Mouse (Mus musculus) CH12.LX (cell line): Measurements from ENCODE around the gene B3gnt2. TPM values are rescaled to one million over a fixed set of nuclear protein-coding genes. Genes with fewer than 3 reads are reported as not detected.

Source experiments
- DNase-seq: peaks from one replicate; pipeline ENCODE4 v3.0.0-alpha.2; 2013; ENCODE audit errors: extremely low read depth
- H3K27ac ChIP-seq: 2 replicates; pipeline ENCODE4 v1.5.1; 2012; ENCODE audit warnings: low read depth, mild to moderate bottlenecking, control low read depth, moderate library complexity; ENCODE audit not compliant: insufficient read depth
- H3K27me3 ChIP-seq: replicated peaks from 2 replicates; pipeline ENCODE3; 2012; ENCODE audit warnings: inconsistent platforms
- H3K36me3 ChIP-seq, 2 experiments: replicated peaks in 1 of 2; 2 replicates each; pipeline versions ENCODE3 to v1.6.1; 2012; ENCODE audit warnings: inconsistent platforms in 1 of 2, low read length in 1 of 2, mild to moderate bottlenecking in 1 of 2, mixed read lengths in 1 of 2, moderate library complexity in 1 of 2; ENCODE audit not compliant: control insufficient read depth in 1 of 2, insufficient read depth in 1 of 2
- H3K4me1 ChIP-seq, 2 experiments: 2 replicates each; pipeline ENCODE4 v1.6.1; 2012; ENCODE audit warnings: inconsistent platforms in 1 of 2, moderate library complexity in 1 of 2; ENCODE audit not compliant: insufficient read depth in 2 of 2, control insufficient read depth in 1 of 2
- H3K4me2 ChIP-seq: 2 replicates; pipeline ENCODE4 v1.6.1; 2012; ENCODE audit warnings: low read depth, mild to moderate bottlenecking, control low read depth; ENCODE audit not compliant: poor library complexity, insufficient read depth, severe bottlenecking
- H3K4me3 ChIP-seq, 3 experiments: fragments of 150-350 bp in 1 of 3; sonication (generic) in 1 of 3; replicated peaks in 1 of 3; 2 replicates each; pipeline versions ENCODE3 to v1.5.1; 2011 to 2012; ENCODE audit warnings: low read depth in 2 of 3, low read length in 2 of 3, mild to moderate bottlenecking in 2 of 3, moderate library complexity in 2 of 3, control low read depth in 1 of 3, improper control_type of control experiment in 1 of 3, inconsistent platforms in 1 of 3, mixed read lengths in 1 of 3; ENCODE audit not compliant: poor library complexity in 1 of 3
- H3K79me2 ChIP-seq: replicated peaks from 2 replicates; pipeline ENCODE4 v1.6.1; 2012; ENCODE audit warnings: mild to moderate bottlenecking, moderate library complexity; ENCODE audit not compliant: control insufficient read depth, poor library complexity, insufficient read depth, severe bottlenecking; ENCODE audit errors: extremely low read depth
- H3K9ac ChIP-seq: 2 replicates; pipeline ENCODE4 v1.6.1; 2012; ENCODE audit warnings: low read depth, mild to moderate bottlenecking, control low read depth, moderate library complexity; ENCODE audit not compliant: insufficient read depth
- H3K9me3 ChIP-seq: replicated peaks from 2 replicates; pipeline ENCODE3; 2012; ENCODE audit warnings: low read length, inconsistent platforms, mixed read lengths
- BHLHE40 ChIP-seq: IDR thresholded peaks from 2 replicates; pipeline ENCODE4 v1.6.1; 2011; ENCODE audit warnings: mild to moderate bottlenecking, low read depth, low read length, improper control_type of control experiment
- CHD2 ChIP-seq: IDR thresholded peaks from 2 replicates; pipeline ENCODE4 v1.6.1; 2011; ENCODE audit warnings: low read length, improper control_type of control experiment
- E2F4 ChIP-seq: IDR thresholded peaks from 2 replicates; pipeline ENCODE4 v1.6.1; 2011; ENCODE audit warnings: low read depth, low read length, improper control_type of control experiment; ENCODE audit not compliant: insufficient replicate concordance
- EP300 ChIP-seq: IDR thresholded peaks from 2 replicates; pipeline ENCODE4 v1.6.1; 2011; ENCODE audit warnings: low read length, improper control_type of control experiment
- GABPA ChIP-seq: IDR thresholded peaks from 2 replicates; pipeline ENCODE4 v1.6.1; 2012; ENCODE audit warnings: low read depth, low read length, improper control_type of control experiment, inconsistent platforms; ENCODE audit not compliant: insufficient replicate concordance
- IRF4 ChIP-seq: IDR thresholded peaks from 2 replicates; pipeline ENCODE4 v1.6.1; 2014; ENCODE audit warnings: low read depth, mild to moderate bottlenecking, inconsistent platforms, low read length, improper control_type of control experiment
- JUN ChIP-seq: IDR thresholded peaks from 2 replicates; pipeline ENCODE4 v1.6.1; 2011; ENCODE audit warnings: low read depth, mild to moderate bottlenecking, low read length, improper control_type of control experiment, moderate library complexity; ENCODE audit not compliant: insufficient read depth
- JUND ChIP-seq: conservative IDR thresholded peaks from 2 replicates; pipeline ENCODE4 v1.6.1; 2011; ENCODE audit warnings: low read depth, low read length, improper control_type of control experiment
- MAFK ChIP-seq: IDR thresholded peaks from 2 replicates; pipeline ENCODE4 v1.6.1; 2011; ENCODE audit warnings: low read length, improper control_type of control experiment; ENCODE audit not compliant: insufficient replicate concordance
- MAX ChIP-seq: IDR thresholded peaks from 2 replicates; pipeline ENCODE4 v1.6.1; 2011; ENCODE audit warnings: low read length, improper control_type of control experiment
- MAZ ChIP-seq: IDR thresholded peaks from 2 replicates; pipeline ENCODE4 v1.6.1; 2012; ENCODE audit warnings: low read depth, mild to moderate bottlenecking, inconsistent platforms, low read length, improper control_type of control experiment, moderate library complexity
- MXI1 ChIP-seq: IDR thresholded peaks from 2 replicates; pipeline ENCODE4 v1.6.1; 2011; ENCODE audit warnings: mild to moderate bottlenecking, low read depth, low read length, improper control_type of control experiment
- RAD21 ChIP-seq: IDR thresholded peaks from 2 replicates; pipeline ENCODE4 v1.6.1; 2011; ENCODE audit warnings: low read depth, mild to moderate bottlenecking, low read length, improper control_type of control experiment, moderate library complexity
- RCOR1 ChIP-seq: conservative IDR thresholded peaks from 2 replicates; pipeline ENCODE4 v1.6.1; 2012; ENCODE audit warnings: low read depth, mild to moderate bottlenecking, inconsistent platforms, low read length, improper control_type of control experiment
- SMC3 ChIP-seq: IDR thresholded peaks from 2 replicates; pipeline ENCODE4 v1.6.1; 2011; ENCODE audit warnings: low read depth, low read length, improper control_type of control experiment
- USF1 ChIP-seq: IDR thresholded peaks from 2 replicates; pipeline ENCODE4 v1.6.1; 2014; ENCODE audit warnings: low read depth, mild to moderate bottlenecking, inconsistent platforms, low read length, improper control_type of control experiment
- USF2 ChIP-seq: conservative IDR thresholded peaks from 2 replicates; pipeline ENCODE4 v1.6.1; 2011; ENCODE audit warnings: low read depth, low read length, improper control_type of control experiment
- ZKSCAN1 ChIP-seq: IDR thresholded peaks from 2 replicates; pipeline ENCODE4 v1.6.1; 2012; ENCODE audit warnings: low read depth, inconsistent platforms, low read length, improper control_type of control experiment, borderline replicate concordance
- ZNF384 ChIP-seq: IDR thresholded peaks from 2 replicates; pipeline ENCODE4 v1.6.1; 2012; ENCODE audit warnings: low read depth, low read length, improper control_type of control experiment, inconsistent platforms
- dilution Hi-C: fragments of 300-500 bp; cut with MboI; formaldehyde crosslinking; loops from 2 replicates; pipeline ENCODE4 v1.14.3; 2020; ENCODE audit warnings: low sequenced_read_pairs; ENCODE audit not compliant: extremely low pct_unique_long_range_greater_than_20kb, extremely low pct_ligation_motif_present
- in situ Hi-C: fragments of 300-500 bp; cut with MboI; formaldehyde crosslinking; loops from 3 replicates; pipeline ENCODE4 v1.14.3; 2019; ENCODE audit warnings: low sequenced_read_pairs, low pct_ligation_motif_present, low pct_unique_long_range_greater_than_20kb, mixed read lengths
- polyA plus RNA-seq: library from polyadenylated mRNA; unstranded; fragments of >175 nt; gene quantifications from 2 replicates; pipeline ENCODE4 v1.2.1, GENCODE M21; 2012; ENCODE audit warnings: low read depth; ENCODE audit not compliant: insufficient read length
- total RNA-seq, 2 experiments: library from RNA; depleted of rRNA; stranded (reverse); fragments of 300-350 nt in 1 of 2; fragments of >200 nt in 1 of 2; gene quantifications; 2 replicates each; pipeline ENCODE4 v1.2.3; 2012 to 2014

The B3gnt2 gene
- total and polyA plus RNA-seq, 3 experiments = 74.6 to 96.0 (median 75.2) TPM

GRCm38 (mm10) chr11:22860335-22861227 lies at the start of gene B3gnt2 (continued):
- TF ChIP-seq MAZ = peak; percentile 22; the same call in 1 of the 2 replicates
- no peak for TF ChIP-seq USF2

DNA sequence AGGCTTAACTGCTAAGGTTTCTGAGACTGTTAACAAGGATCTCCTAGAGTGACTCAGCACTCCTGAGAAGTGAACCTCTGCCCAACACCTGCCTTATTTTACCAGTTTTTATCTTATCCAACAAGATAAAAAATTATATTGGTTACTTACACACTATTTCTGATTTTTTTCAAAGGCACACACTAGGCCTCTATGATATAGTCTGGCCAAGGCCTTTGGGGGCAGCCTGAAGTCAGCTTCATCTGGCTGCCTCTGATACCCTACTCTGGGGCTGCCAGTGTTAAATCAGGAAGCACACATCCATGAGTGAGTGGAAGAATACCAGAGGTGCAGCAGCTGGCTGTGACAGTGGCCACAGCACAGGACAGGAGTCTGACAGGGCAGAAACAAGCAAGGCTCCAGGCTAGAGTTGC lies 45.7 kb upstream of the B3gnt2 start:
- dilution Hi-C loops = no loop called here
- TF ChIP-seq MAX = no peak
- no peak for TF ChIP-seq USF1
- TF ChIP-seq SMC3 = no peak
- TF ChIP-seq GABPA = no peak
- no peak for TF ChIP-seq USF2
- no peak for TF ChIP-seq EP300
- no peak for TF ChIP-seq CHD2
- TF ChIP-seq BHLHE40 = no peak
- TF ChIP-seq IRF4 = no peak
- TF ChIP-seq E2F4 = no peak
- no peak for TF ChIP-seq JUND
- no peak for TF ChIP-seq RAD21
- no peak for TF ChIP-seq MAFK
- no peak for TF ChIP-seq JUN
- no peak for TF ChIP-seq ZNF384
- no peak for TF ChIP-seq RCOR1
- no peak for TF ChIP-seq ZKSCAN1
- TF ChIP-seq MXI1 = no peak
- TF ChIP-seq, all 38 proteins: peak for 0
- in situ Hi-C loops = no loop called here
- no peak overlapping the region for H3K27ac ChIP-seq
- no peaks in the 10 kb centered on the region for H3K9me3 ChIP-seq
- no peak overlapping the region for H3K4me2 ChIP-seq
- no peak overlapping the region for H3K4me3 ChIP-seq
- DNase-seq = no peak
- H3K36me3 ChIP-seq = no peaks in the 10 kb centered on the region
- H3K9ac ChIP-seq = no peak overlapping the region
- no peaks in the 10 kb centered on the region for H3K27me3 ChIP-seq
- H3K4me1 ChIP-seq = peaks cover 5 to 55% of the 10 kb centered on the region in 2 experiments
- H3K79me2 ChIP-seq = no peaks in the 10 kb centered on the region
